Mouse (Mus musculus) CH12.LX (cell line): ENCODE measurements around the gene Smarca4. TPM values are rescaled to one million over a fixed set of nuclear protein-coding genes. Genes with fewer than 3 reads are reported as not detected.

ENCODE experiments used
- DNase-seq: peaks from one replicate; pipeline ENCODE4 v3.0.0-alpha.2; 2013; ENCODE audit errors: extremely low read depth
- H3K27ac ChIP-seq: 2 replicates; pipeline ENCODE4 v1.5.1; 2012; ENCODE audit warnings: low read depth, mild to moderate bottlenecking, control low read depth, moderate library complexity; ENCODE audit not compliant: insufficient read depth
- H3K27me3 ChIP-seq: replicated peaks from 2 replicates; pipeline ENCODE3; 2012; ENCODE audit warnings: inconsistent platforms
- H3K36me3 ChIP-seq, 2 experiments: replicated peaks in 1 of 2; 2 replicates each; pipeline versions ENCODE3 to v1.6.1; 2012; ENCODE audit warnings: inconsistent platforms in 1 of 2, low read length in 1 of 2, mild to moderate bottlenecking in 1 of 2, mixed read lengths in 1 of 2, moderate library complexity in 1 of 2; ENCODE audit not compliant: control insufficient read depth in 1 of 2, insufficient read depth in 1 of 2
- H3K4me1 ChIP-seq, 2 experiments: 2 replicates each; pipeline ENCODE4 v1.6.1; 2012; ENCODE audit warnings: inconsistent platforms in 1 of 2, moderate library complexity in 1 of 2; ENCODE audit not compliant: insufficient read depth in 2 of 2, control insufficient read depth in 1 of 2
- H3K4me2 ChIP-seq: 2 replicates; pipeline ENCODE4 v1.6.1; 2012; ENCODE audit warnings: low read depth, mild to moderate bottlenecking, control low read depth; ENCODE audit not compliant: poor library complexity, insufficient read depth, severe bottlenecking
- H3K4me3 ChIP-seq, 3 experiments: fragments of 150-350 bp in 1 of 3; sonication (generic) in 1 of 3; replicated peaks in 1 of 3; 2 replicates each; pipeline versions ENCODE3 to v1.5.1; 2011 to 2012; ENCODE audit warnings: low read depth in 2 of 3, low read length in 2 of 3, mild to moderate bottlenecking in 2 of 3, moderate library complexity in 2 of 3, control low read depth in 1 of 3, improper control_type of control experiment in 1 of 3, inconsistent platforms in 1 of 3, mixed read lengths in 1 of 3; ENCODE audit not compliant: poor library complexity in 1 of 3
- H3K79me2 ChIP-seq: replicated peaks from 2 replicates; pipeline ENCODE4 v1.6.1; 2012; ENCODE audit warnings: mild to moderate bottlenecking, moderate library complexity; ENCODE audit not compliant: control insufficient read depth, poor library complexity, insufficient read depth, severe bottlenecking; ENCODE audit errors: extremely low read depth
- H3K9ac ChIP-seq: 2 replicates; pipeline ENCODE4 v1.6.1; 2012; ENCODE audit warnings: low read depth, mild to moderate bottlenecking, control low read depth, moderate library complexity; ENCODE audit not compliant: insufficient read depth
- H3K9me3 ChIP-seq: replicated peaks from 2 replicates; pipeline ENCODE3; 2012; ENCODE audit warnings: low read length, inconsistent platforms, mixed read lengths
- BHLHE40 ChIP-seq: IDR thresholded peaks from 2 replicates; pipeline ENCODE4 v1.6.1; 2011; ENCODE audit warnings: mild to moderate bottlenecking, low read depth, low read length, improper control_type of control experiment
- CHD1 ChIP-seq: IDR thresholded peaks from 2 replicates; pipeline ENCODE4 v1.6.1; 2012; ENCODE audit warnings: low read depth, low read length, improper control_type of control experiment, inconsistent platforms
- CHD2 ChIP-seq: IDR thresholded peaks from 2 replicates; pipeline ENCODE4 v1.6.1; 2011; ENCODE audit warnings: low read length, improper control_type of control experiment
- CTCF ChIP-seq, 2 experiments: IDR thresholded peaks in 1 of 2; conservative IDR thresholded peaks in 1 of 2; 2 replicates each; pipeline ENCODE4 v1.5.1; 2011 to 2012; ENCODE audit warnings: low read depth in 2 of 2, low read length in 2 of 2, improper control_type of control experiment in 1 of 2, inconsistent platforms in 1 of 2, mild to moderate bottlenecking in 1 of 2, moderate library complexity in 1 of 2
- E2F4 ChIP-seq: IDR thresholded peaks from 2 replicates; pipeline ENCODE4 v1.6.1; 2011; ENCODE audit warnings: low read depth, low read length, improper control_type of control experiment; ENCODE audit not compliant: insufficient replicate concordance
- ELF1 ChIP-seq: IDR thresholded peaks from 2 replicates; pipeline ENCODE4 v1.6.1; 2014; ENCODE audit warnings: low read depth, mild to moderate bottlenecking, inconsistent platforms, low read length, improper control_type of control experiment
- EP300 ChIP-seq: IDR thresholded peaks from 2 replicates; pipeline ENCODE4 v1.6.1; 2011; ENCODE audit warnings: low read length, improper control_type of control experiment
- ETS1 ChIP-seq: conservative IDR thresholded peaks from 2 replicates; pipeline ENCODE4 v1.6.1; 2012; ENCODE audit warnings: low read depth, mild to moderate bottlenecking, inconsistent platforms, low read length, improper control_type of control experiment, moderate library complexity
- GABPA ChIP-seq: IDR thresholded peaks from 2 replicates; pipeline ENCODE4 v1.6.1; 2012; ENCODE audit warnings: low read depth, low read length, improper control_type of control experiment, inconsistent platforms; ENCODE audit not compliant: insufficient replicate concordance
- HCFC1 ChIP-seq: IDR thresholded peaks from 2 replicates; pipeline ENCODE4 v1.6.1; 2012; ENCODE audit warnings: low read depth, mild to moderate bottlenecking, inconsistent platforms, low read length, improper control_type of control experiment
- IRF4 ChIP-seq: IDR thresholded peaks from 2 replicates; pipeline ENCODE4 v1.6.1; 2014; ENCODE audit warnings: low read depth, mild to moderate bottlenecking, inconsistent platforms, low read length, improper control_type of control experiment
- JUN ChIP-seq: IDR thresholded peaks from 2 replicates; pipeline ENCODE4 v1.6.1; 2011; ENCODE audit warnings: low read depth, mild to moderate bottlenecking, low read length, improper control_type of control experiment, moderate library complexity; ENCODE audit not compliant: insufficient read depth
- JUND ChIP-seq: conservative IDR thresholded peaks from 2 replicates; pipeline ENCODE4 v1.6.1; 2011; ENCODE audit warnings: low read depth, low read length, improper control_type of control experiment
- KAT2A ChIP-seq: IDR thresholded peaks from 2 replicates; pipeline ENCODE4 v1.6.1; 2012; ENCODE audit warnings: low read length, improper control_type of control experiment, inconsistent platforms; ENCODE audit not compliant: insufficient replicate concordance
- MAFK ChIP-seq: IDR thresholded peaks from 2 replicates; pipeline ENCODE4 v1.6.1; 2011; ENCODE audit warnings: low read length, improper control_type of control experiment; ENCODE audit not compliant: insufficient replicate concordance
- MAX ChIP-seq: IDR thresholded peaks from 2 replicates; pipeline ENCODE4 v1.6.1; 2011; ENCODE audit warnings: low read length, improper control_type of control experiment
- MAZ ChIP-seq: IDR thresholded peaks from 2 replicates; pipeline ENCODE4 v1.6.1; 2012; ENCODE audit warnings: low read depth, mild to moderate bottlenecking, inconsistent platforms, low read length, improper control_type of control experiment, moderate library complexity
- MEF2A ChIP-seq: IDR thresholded peaks from 2 replicates; pipeline ENCODE4 v1.6.1; 2014; ENCODE audit warnings: low read depth, mild to moderate bottlenecking, inconsistent platforms, low read length, improper control_type of control experiment, borderline replicate concordance
- MXI1 ChIP-seq: IDR thresholded peaks from 2 replicates; pipeline ENCODE4 v1.6.1; 2011; ENCODE audit warnings: mild to moderate bottlenecking, low read depth, low read length, improper control_type of control experiment
- MYC ChIP-seq: IDR thresholded peaks from 2 replicates; pipeline ENCODE4 v1.6.1; 2011; ENCODE audit warnings: low read depth, mild to moderate bottlenecking, improper control_type of control experiment, low read length
- NELFE ChIP-seq: IDR thresholded peaks from 2 replicates; pipeline ENCODE4 v1.6.1; 2011; ENCODE audit warnings: low read depth, low read length, improper control_type of control experiment
- NRF1 ChIP-seq: IDR thresholded peaks from 2 replicates; pipeline ENCODE4 v1.6.1; 2014; ENCODE audit warnings: low read depth, mild to moderate bottlenecking, inconsistent platforms, low read length, improper control_type of control experiment, moderate library complexity
- PAX5 ChIP-seq: IDR thresholded peaks from 2 replicates; pipeline ENCODE4 v1.6.1; 2012; ENCODE audit warnings: low read length, inconsistent platforms, mixed read lengths
- POLR2A ChIP-seq: IDR thresholded peaks from 2 replicates; pipeline ENCODE4 v1.6.1; 2011; ENCODE audit warnings: low read depth, mild to moderate bottlenecking, improper control_type of control experiment, low read length
- POLR2AphosphoS2 ChIP-seq: IDR thresholded peaks from 2 replicates; pipeline ENCODE4 v1.6.1; 2011; ENCODE audit warnings: low read depth, low read length, improper control_type of control experiment
- RAD21 ChIP-seq: IDR thresholded peaks from 2 replicates; pipeline ENCODE4 v1.6.1; 2011; ENCODE audit warnings: low read depth, mild to moderate bottlenecking, low read length, improper control_type of control experiment, moderate library complexity
- RCOR1 ChIP-seq: conservative IDR thresholded peaks from 2 replicates; pipeline ENCODE4 v1.6.1; 2012; ENCODE audit warnings: low read depth, mild to moderate bottlenecking, inconsistent platforms, low read length, improper control_type of control experiment
- SIN3A ChIP-seq: IDR thresholded peaks from 2 replicates; pipeline ENCODE4 v1.6.1; 2012; ENCODE audit warnings: low read length, improper control_type of control experiment, inconsistent platforms
- SMC3 ChIP-seq: IDR thresholded peaks from 2 replicates; pipeline ENCODE4 v1.6.1; 2011; ENCODE audit warnings: low read depth, low read length, improper control_type of control experiment
- TBP ChIP-seq: conservative IDR thresholded peaks from 2 replicates; pipeline ENCODE4 v1.6.1; 2011; ENCODE audit warnings: low read depth, low read length, improper control_type of control experiment
- TCF12 ChIP-seq: IDR thresholded peaks from 2 replicates; pipeline ENCODE4 v1.6.1; 2014; ENCODE audit warnings: low read depth, mild to moderate bottlenecking, inconsistent platforms, low read length, improper control_type of control experiment
- UBTF ChIP-seq: IDR thresholded peaks from 2 replicates; pipeline ENCODE4 v1.6.1; 2012; ENCODE audit warnings: low read depth, mild to moderate bottlenecking, inconsistent platforms, low read length, improper control_type of control experiment, moderate library complexity
- USF1 ChIP-seq: IDR thresholded peaks from 2 replicates; pipeline ENCODE4 v1.6.1; 2014; ENCODE audit warnings: low read depth, mild to moderate bottlenecking, inconsistent platforms, low read length, improper control_type of control experiment
- USF2 ChIP-seq: conservative IDR thresholded peaks from 2 replicates; pipeline ENCODE4 v1.6.1; 2011; ENCODE audit warnings: low read depth, low read length, improper control_type of control experiment
- ZC3H11A ChIP-seq: IDR thresholded peaks from 2 replicates; pipeline ENCODE4 v1.6.1; 2012; ENCODE audit warnings: low read depth, mild to moderate bottlenecking, inconsistent platforms, low read length, improper control_type of control experiment
- ZKSCAN1 ChIP-seq: IDR thresholded peaks from 2 replicates; pipeline ENCODE4 v1.6.1; 2012; ENCODE audit warnings: low read depth, inconsistent platforms, low read length, improper control_type of control experiment, borderline replicate concordance
- ZMIZ1 ChIP-seq: IDR thresholded peaks from 2 replicates; pipeline ENCODE4 v1.6.1; 2012; ENCODE audit warnings: low read depth, mild to moderate bottlenecking, inconsistent platforms, low read length, improper control_type of control experiment
- ZNF384 ChIP-seq: IDR thresholded peaks from 2 replicates; pipeline ENCODE4 v1.6.1; 2012; ENCODE audit warnings: low read depth, low read length, improper control_type of control experiment, inconsistent platforms
- dilution Hi-C: fragments of 300-500 bp; cut with MboI; formaldehyde crosslinking; loops from 2 replicates; pipeline ENCODE4 v1.14.3; 2020; ENCODE audit warnings: low sequenced_read_pairs; ENCODE audit not compliant: extremely low pct_unique_long_range_greater_than_20kb, extremely low pct_ligation_motif_present
- in situ Hi-C: fragments of 300-500 bp; cut with MboI; formaldehyde crosslinking; loops from 3 replicates; pipeline ENCODE4 v1.14.3; 2019; ENCODE audit warnings: low sequenced_read_pairs, low pct_ligation_motif_present, low pct_unique_long_range_greater_than_20kb, mixed read lengths
- polyA plus RNA-seq: library from polyadenylated mRNA; unstranded; fragments of >175 nt; gene quantifications from 2 replicates; pipeline ENCODE4 v1.2.1, GENCODE M21; 2012; ENCODE audit warnings: low read depth; ENCODE audit not compliant: insufficient read length
- total RNA-seq, 2 experiments: library from RNA; depleted of rRNA; stranded (reverse); fragments of 300-350 nt in 1 of 2; fragments of >200 nt in 1 of 2; gene quantifications; 2 replicates each; pipeline ENCODE4 v1.2.3; 2012 to 2014

The Smarca4 gene
- total and polyA plus RNA-seq, 3 experiments = 33.8 to 86.2 (median 74.3) TPM

GRCm38 (mm10) chr9:21609861-21610260 is 6.1 kb upstream of the Smarca4 start:
- peak; percentile 93 for DNase-seq
- no peak for TF ChIP-seq RAD21
- peak; percentile 99 for TF ChIP-seq ETS1
- TF ChIP-seq NRF1 = no peak
- no peak for TF ChIP-seq POLR2AphosphoS2
- TF ChIP-seq ZMIZ1 = no peak
- TF ChIP-seq SMC3 = no peak
- TF ChIP-seq TCF12 = peak; percentile 50; the same call in 1 of the 2 replicates
- no peak for TF ChIP-seq PAX5
- no peak for TF ChIP-seq USF2
- no peak for TF ChIP-seq HCFC1
- TF ChIP-seq CTCF (conservative IDR thresholded peaks at IDR 0.05 in 1 of 2, IDR thresholded peaks at IDR 0.05 in 1 of 2; ENCODE audit: low read depth in 2 of 2, low read length in 2 of 2) = no peak
- no peak for TF ChIP-seq RCOR1
- no peak for TF ChIP-seq ZKSCAN1
- TF ChIP-seq ZC3H11A = no peak
- TF ChIP-seq CHD1 = no peak
- TF ChIP-seq EP300 = peak; percentile 90
- TF ChIP-seq GABPA = peak; percentile 37; the same call in 1 of the 2 replicates
- TF ChIP-seq BHLHE40 = 0 out of 2 replicates have a peak, but pooled peaks have one; percentile 33
- peak; percentile 95 for TF ChIP-seq IRF4
- TF ChIP-seq USF1 = no peak
- peak; percentile 81 for TF ChIP-seq MEF2A
- 0 out of 2 replicates have a peak, but pooled peaks have one; percentile 56 for TF ChIP-seq SIN3A
- TF ChIP-seq MAZ = no peak
- TF ChIP-seq MAX = no peak
- TF ChIP-seq JUN = peak; percentile 96
- peak; percentile 92 for TF ChIP-seq JUND
- no peak for TF ChIP-seq KAT2A
- no peak for TF ChIP-seq CHD2
- TF ChIP-seq NELFE = no peak
- TF ChIP-seq UBTF = no peak
- peak; percentile 92 for TF ChIP-seq MAFK
- TF ChIP-seq TBP = 0 out of 2 replicates have a peak, but pooled peaks have one; percentile 25
- peak; percentile 32; the same call in 1 of the 2 replicates for TF ChIP-seq MYC
- peak; percentile 36; the same call in 1 of the 2 replicates for TF ChIP-seq POLR2A
- no peak for TF ChIP-seq MXI1
- TF ChIP-seq ZNF384 = no peak
- no peak for TF ChIP-seq ELF1
- TF ChIP-seq E2F4 = no peak

More at GRCm38 (mm10) chr9:21609861-21610260, 6.1 kb upstream of the Smarca4 start:
- Histone ChIP-seq H3K4me1 (peaks cover 12 to 36% of the 10 kb centered on the region in 2 experiments), H3K36me3 (no peaks in the 10 kb centered on the region), H3K27me3 (no peaks in the 10 kb centered on the region), H3K4me2 (no peak overlapping the region; the same call in 1 of the 2 replicates), H3K4me3 (no peak overlapping the region), H3K27ac (peak overlapping the region; percentile 19; the same call in 1 of the 2 replicates), H3K9ac (no peak overlapping the region), H3K9me3 (no peaks in the 10 kb centered on the region), H3K79me2 (no peaks in the 10 kb centered on the region)
- in situ Hi-C loops = no loop called here
- dilution Hi-C loops = no loop called here
